Mouse (Mus musculus): ENCODE measurements around the gene Dpp6.

DNA sequence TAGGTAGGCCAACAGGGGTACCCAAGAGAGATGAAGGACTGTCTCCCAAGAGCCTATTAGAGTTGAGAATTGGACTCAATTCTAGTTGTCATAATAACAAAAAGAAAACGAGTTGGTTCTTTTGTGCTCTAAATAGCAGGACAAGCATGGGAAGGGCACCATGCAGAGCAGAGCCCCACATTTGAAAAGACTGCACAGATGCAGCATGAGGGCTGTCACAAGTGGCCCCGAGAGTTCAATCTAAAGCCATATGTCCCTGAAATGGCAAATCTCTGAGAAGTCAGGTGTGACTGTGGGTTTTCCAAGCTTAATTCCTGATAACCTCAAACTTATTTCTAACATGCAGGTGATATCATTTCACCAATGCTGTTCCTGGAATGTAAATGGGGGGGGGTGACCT, 339.4 kb downstream of the Dpp6 start:
- no peak for TF ChIP-seq POLR2A (IDR thresholded peaks at IDR 0.05; ENCODE audit: extremely low read depth, insufficient read depth, low read length)
- TF ChIP-seq CTCF (IDR thresholded peaks at IDR 0.05; ENCODE audit: extremely low read depth, insufficient read depth, low read length): no peak

Measured in cortical plate, adult 2 months (tissue).